Mouse (Mus musculus) midbrain, embryonic 14.5 days (tissue): ENCODE data around the gene Mafb. TPM values are rescaled to one million over a fixed set of nuclear protein-coding genes. Genes with fewer than 3 reads are reported as not detected.

Source experiments
- ATAC-seq: fragments of 200-750 bp; cut with Nextera tagmentation; 2 replicates; pipeline ENCODE4 v1.8.0; 2017; ENCODE audit warnings: moderate number of reproducible peaks, moderate library complexity; ENCODE audit not compliant: low FRiP score, low TSS enrichment
- DNase-seq: peaks from one replicate; pipeline ENCODE4 v3.0.0-alpha.2; 2015
- H3K27ac ChIP-seq: fragments of 300-500 bp; sonication (generic); replicated peaks from 2 replicates; pipeline ENCODE4 v1.5.1; 2014; ENCODE audit warnings: mild to moderate bottlenecking, low read depth, low read length, moderate library complexity
- H3K27me3 ChIP-seq: fragments of 300-500 bp; sonication (generic); 2 replicates; pipeline ENCODE4 v1.6.1; 2014; ENCODE audit warnings: low read length, control low read depth, mixed read lengths; ENCODE audit not compliant: control insufficient read depth, insufficient read depth
- H3K36me3 ChIP-seq: fragments of 300-500 bp; sonication (generic); 2 replicates; pipeline ENCODE4 v1.6.1; 2014; ENCODE audit warnings: low read length, control low read depth; ENCODE audit not compliant: control insufficient read depth, insufficient read depth
- H3K4me1 ChIP-seq: fragments of 300-500 bp; sonication (generic); 2 replicates; pipeline ENCODE4 v1.6.1; 2014; ENCODE audit warnings: mild to moderate bottlenecking, antibody characterized with exemption, low read length, control low read depth; ENCODE audit not compliant: control insufficient read depth, insufficient read depth
- H3K4me2 ChIP-seq: fragments of 300-500 bp; sonication (generic); 2 replicates; pipeline ENCODE4 v1.6.1; 2014; ENCODE audit warnings: mild to moderate bottlenecking, low read length, moderate library complexity
- H3K4me3 ChIP-seq: fragments of 300-500 bp; sonication (generic); replicated peaks from 2 replicates; pipeline ENCODE4 v1.5.1; 2014; ENCODE audit warnings: low read depth, low read length
- H3K9ac ChIP-seq: fragments of 300-500 bp; sonication (generic); replicated peaks from 2 replicates; pipeline ENCODE4 v1.6.1; 2014; ENCODE audit warnings: mild to moderate bottlenecking, low read length, moderate library complexity
- H3K9me3 ChIP-seq: fragments of 300-500 bp; sonication (generic); 2 replicates; pipeline ENCODE4 v1.6.1; 2016; ENCODE audit warnings: low read length, control low read depth, mixed read lengths; ENCODE audit not compliant: control insufficient read depth
- WGBS: fragments of 180-500 bp; shearing (Covaris S2); extraction: QIAGEN DNeasy Blood & Tissue Kit; methylation state at CpG from one replicate; pipeline ENCODE4 v1.1.7; 2014; 5-methylcytosine and 5-hydroxymethylcytosine counted together
- polyA plus RNA-seq: library from polyadenylated mRNA; unstranded; fragments of >200 nt; fragmentation: Nextera tagmentation; extraction: Ambion mirVana; gene quantifications from 2 replicates; pipeline ENCODE4 v1.2.1, GENCODE M21; 2014

Gene Mafb
- polyA plus RNA-seq, 1 experiment from 2014 or later = 4.9 TPM

GRCm38 (mm10) chr2:160392648-160393047 is 25.8 kb upstream of the Mafb start:
- H3K27me3 ChIP-seq = no peaks in the 10 kb centered on the region
- no peak overlapping the region for H3K4me2 ChIP-seq
- H3K4me3 ChIP-seq = no peak overlapping the region
- whole genome bisulfite sequencing = 82% methylated on average over 3 of the region's 3 CpGs
- no peak overlapping the region for H3K27ac ChIP-seq
- H3K9ac ChIP-seq = no peak overlapping the region
- DNase-seq (no peak), ATAC-seq (no peak)
- H3K9me3 ChIP-seq = no peaks in the 10 kb centered on the region
- no peaks in the 10 kb centered on the region for H3K36me3 ChIP-seq
- H3K4me1 ChIP-seq = peaks cover 8% of the 10 kb centered on the region; the same call in 1 of the 2 replicates

- ATAC-seq (no peak), DNase-seq (peak; percentile 44)
- Histone ChIP-seq H3K27ac (no peak overlapping the region), H3K9me3 (no peaks in the 10 kb centered on the region), H3K4me1 (no peaks in the 10 kb centered on the region), H3K36me3 (no peaks in the 10 kb centered on the region), H3K4me2 (no peak overlapping the region), H3K27me3 (no peaks in the 10 kb centered on the region), H3K4me3 (no peak overlapping the region), H3K9ac (no peak overlapping the region)
- WGBS = 29% methylated on average over 5 of the region's 5 CpGs
These were observed 21.7 kb upstream of the Mafb start for GRCm38 (mm10) chr2:160388596-160388995.

- H3K4me1 ChIP-seq = no peaks in the 10 kb centered on the region
- H3K4me3 ChIP-seq = no peak overlapping the region
- ATAC-seq (no peak), DNase-seq (no peak)
- WGBS = 69% methylated on average over 3 of the region's 3 CpGs
- no peaks in the 10 kb centered on the region for H3K36me3 ChIP-seq
- no peak overlapping the region for H3K27ac ChIP-seq
- no peak overlapping the region for H3K9ac ChIP-seq
- H3K4me2 ChIP-seq = no peak overlapping the region
- H3K27me3 ChIP-seq = no peaks in the 10 kb centered on the region
- no peaks in the 10 kb centered on the region for H3K9me3 ChIP-seq
These were observed 16.6 kb upstream of the Mafb start for GRCm38 (mm10) chr2:160383418-160383817.

- ATAC-seq = no peak
- peak; percentile 51 for DNase-seq
These were observed 11.4 kb upstream of the Mafb start for GRCm38 (mm10) chr2:160378271-160378670.

GRCm38 (mm10) chr2:160376236-160376635 is 9.4 kb upstream of the Mafb start:
- peaks cover 32% of the 10 kb centered on the region for H3K27me3 ChIP-seq
- no peaks in the 10 kb centered on the region for H3K4me1 ChIP-seq
- no peak overlapping the region for H3K9ac ChIP-seq
- H3K9me3 ChIP-seq = no peaks in the 10 kb centered on the region
- 35% methylated on average over 5 of the region's 5 CpGs for WGBS
- no peak for ATAC-seq
- H3K4me2 ChIP-seq = no peak overlapping the region
- H3K36me3 ChIP-seq = no peaks in the 10 kb centered on the region
- H3K27ac ChIP-seq = no peak overlapping the region
- no peak for DNase-seq
- H3K4me3 ChIP-seq = no peak overlapping the region

More at GRCm38 (mm10) chr2:160378271-160378670, 11.4 kb upstream of the Mafb start:
- 46% methylated on average over 4 of the region's 4 CpGs for WGBS
- Histone ChIP-seq H3K4me1 (no peaks in the 10 kb centered on the region), H3K9ac (no peak overlapping the region), H3K9me3 (no peaks in the 10 kb centered on the region), H3K4me3 (no peak overlapping the region), H3K27me3 (peaks cover 15% of the 10 kb centered on the region; the same call in 1 of the 2 replicates), H3K27ac (no peak overlapping the region), H3K36me3 (no peaks in the 10 kb centered on the region), H3K4me2 (no peak overlapping the region)

- H3K27me3 ChIP-seq = peaks cover 65% of the 10 kb centered on the region
- no peak overlapping the region; the same call in 1 of the 2 replicates for H3K4me2 ChIP-seq
- ATAC-seq (no peak), DNase-seq (no peak)
- H3K9ac ChIP-seq = no peak overlapping the region
- peaks cover 11% of the 10 kb centered on the region; the same call in 1 of the 2 replicates for H3K4me1 ChIP-seq
- no peak overlapping the region for H3K27ac ChIP-seq
- no peaks in the 10 kb centered on the region for H3K36me3 ChIP-seq
- H3K9me3 ChIP-seq = no peaks in the 10 kb centered on the region
- 2% methylated on average over 25 of the region's 25 CpGs for WGBS
- H3K4me3 ChIP-seq = no peak overlapping the region
These were observed 3.0 kb upstream of the Mafb start for GRCm38 (mm10) chr2:160369653-160370420.

- ATAC-seq (no peak), DNase-seq (peak; percentile 55)
- Histone ChIP-seq H3K4me1 (peaks cover 11% of the 10 kb centered on the region; the same call in 1 of the 2 replicates), H3K4me3 (peak overlapping the region; percentile 25), H3K36me3 (no peaks in the 10 kb centered on the region), H3K9ac (no peak overlapping the region), H3K27ac (no peak overlapping the region), H3K4me2 (peak overlapping the region; percentile 95), H3K9me3 (no peaks in the 10 kb centered on the region), H3K27me3 (peaks cover 69% of the 10 kb centered on the region)
- WGBS = under 1% methylated on average over 52 of the region's 52 CpGs
These were observed 1.8 kb upstream of the Mafb start for GRCm38 (mm10) chr2:160368422-160369357.

GRCm38 (mm10) chr2:160367448-160368208 is 763 bp upstream of the Mafb start:
- H3K36me3 ChIP-seq = no peaks in the 10 kb centered on the region
- peak overlapping the region; percentile 95 for H3K4me2 ChIP-seq
- H3K27me3 ChIP-seq = peaks cover 75% of the 10 kb centered on the region
- 0% methylated on average over 45 of the region's 45 CpGs for WGBS
- H3K4me3 ChIP-seq = peak overlapping the region; percentile 60
- peak; percentile 69 for ATAC-seq
- no peaks in the 10 kb centered on the region for H3K9me3 ChIP-seq
- DNase-seq = peak; percentile 95
- peaks cover 11% of the 10 kb centered on the region; the same call in 1 of the 2 replicates for H3K4me1 ChIP-seq
- H3K9ac ChIP-seq = peak overlapping the region; percentile 72
- peak overlapping the region; percentile 91 for H3K27ac ChIP-seq
